Mouse (Mus musculus) inflammation-experienced regulatory T-cells, adult 6 months (primary cell): ENCODE data around the gene Olfr1318. TPM values are rescaled to one million over a fixed set of nuclear protein-coding genes. Genes with fewer than 3 reads are reported as not detected.

Experiments used
- ATAC-seq: one replicate; pipeline ENCODE4 v1.8.0; 2017
- polyA plus RNA-seq, 3 experiments: library from polyadenylated mRNA; unstranded; fragments of 100-300 nt; shearing (Covaris generic); gene quantifications; one replicate each; pipeline ENCODE4 v1.2.1; 2017

Olfr1318 gene
- polyA plus RNA-seq, result not detected

DNA sequence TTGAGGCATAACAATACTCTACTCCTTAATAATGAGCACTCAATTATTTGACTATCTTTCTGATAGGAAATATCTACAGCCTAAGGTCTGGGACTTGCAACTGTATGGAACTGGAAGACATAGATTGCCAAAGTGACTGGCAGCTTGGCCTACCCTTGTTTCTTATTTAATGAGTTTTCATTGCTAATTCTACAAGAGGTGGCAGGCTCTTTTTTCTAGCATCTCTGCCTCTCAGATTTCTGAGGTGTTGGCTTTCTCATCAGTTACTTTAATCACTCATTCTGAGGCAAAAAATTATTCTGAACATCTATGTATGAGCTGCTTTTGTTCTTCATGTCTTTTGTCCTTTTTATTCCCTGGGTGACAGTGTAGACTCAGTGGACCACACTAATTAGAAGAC, at the start of gene Olfr1318:
Gene Olfr1318, plus strand, starts transcription at position 301 of the 400 bp plus-strand sequence.
- ATAC-seq, result no peak

DNA sequence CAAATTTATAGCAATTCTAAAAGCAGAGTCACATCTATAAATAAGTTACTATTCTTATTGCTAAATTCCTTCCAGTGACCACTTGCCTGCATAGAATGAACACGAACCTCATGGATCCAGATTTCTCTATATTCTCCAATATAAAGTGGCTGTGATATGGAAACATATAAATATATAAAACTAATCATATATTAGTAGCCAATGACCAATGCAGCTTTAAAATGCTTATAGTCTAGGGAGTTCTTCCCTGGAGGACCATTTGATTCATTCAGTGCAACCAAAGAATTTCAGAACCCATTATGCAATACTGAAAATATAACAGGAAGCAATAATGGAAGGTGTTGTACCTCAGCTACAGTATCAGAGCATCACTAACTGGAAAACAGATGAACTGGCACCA, 38.7 kb upstream of the Olfr1318 start, which contains the start of gene Olfr1315-ps1:
Gene Olfr1315-ps1, minus strand, starts transcription at position 101 of the 400 bp plus-strand sequence.
- ATAC-seq, result no peak

DNA sequence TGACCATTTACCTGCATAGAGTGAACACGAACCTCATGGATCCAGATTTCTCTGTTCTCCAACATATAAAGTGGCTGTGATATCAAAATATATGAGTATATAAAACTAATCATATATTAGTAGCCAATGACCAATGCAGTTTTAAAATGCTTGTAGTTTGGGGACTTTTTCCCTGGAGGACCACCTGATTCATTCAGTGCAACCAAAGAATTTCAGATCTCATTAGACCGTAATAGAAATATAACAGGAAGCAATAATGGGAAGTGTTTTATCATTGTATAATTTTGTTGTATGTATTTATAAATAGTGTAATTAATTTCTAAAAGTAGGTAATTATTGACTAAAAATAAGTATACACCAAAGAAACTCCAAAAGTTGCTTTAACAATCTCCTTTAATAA, 19.1 kb upstream of the Olfr1318 start, which contains the start of gene Olfr1316:
Gene Olfr1316, minus strand, starts transcription at position 101 of the 400 bp plus-strand sequence.
- no peak for ATAC-seq

DNA sequence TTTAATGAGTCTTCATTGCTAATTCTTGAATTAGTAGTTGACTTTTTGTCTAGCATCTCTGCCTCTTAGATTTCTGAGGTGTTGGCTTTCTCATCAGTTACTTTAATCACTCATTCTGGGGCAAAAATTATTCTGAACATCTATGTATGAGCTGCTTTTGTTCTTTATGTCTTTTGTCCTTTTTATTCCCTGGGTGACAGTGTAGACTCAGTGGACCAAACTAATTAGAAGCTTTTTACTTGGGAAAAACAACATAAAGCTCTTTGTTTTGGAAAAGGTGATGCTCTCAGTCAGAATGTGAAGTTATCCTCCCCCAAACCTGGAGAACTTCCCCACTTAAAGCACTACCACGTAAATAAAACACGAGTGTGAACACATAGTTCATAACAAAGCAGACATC, 14.0 kb upstream of the Olfr1318 start, which contains the start of gene Olfr1317:
Gene Olfr1317, plus strand, starts transcription at position 301 of the 400 bp plus-strand sequence.
- ATAC-seq, result no peak

DNA sequence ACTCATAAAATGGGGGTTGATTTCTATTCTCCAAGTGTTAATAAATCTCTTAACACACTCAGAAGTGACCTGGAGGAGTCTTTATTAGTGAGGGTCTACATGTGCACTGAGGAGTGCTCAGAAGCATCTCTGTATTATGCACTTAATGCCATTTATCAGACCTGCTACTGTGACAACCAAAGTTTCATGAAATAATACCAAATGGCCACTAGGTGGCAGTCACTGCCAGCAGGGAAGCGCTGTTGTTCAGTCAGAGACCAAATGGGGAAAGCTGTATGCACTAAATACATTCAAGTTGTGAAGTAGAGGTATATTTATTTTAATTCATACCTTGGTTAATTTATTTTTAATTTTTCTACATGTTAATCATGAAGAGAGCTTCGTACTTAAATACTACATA, 42.9 kb downstream of the Olfr1318 start:
- ATAC-seq, result peak; percentile 97

DNA sequence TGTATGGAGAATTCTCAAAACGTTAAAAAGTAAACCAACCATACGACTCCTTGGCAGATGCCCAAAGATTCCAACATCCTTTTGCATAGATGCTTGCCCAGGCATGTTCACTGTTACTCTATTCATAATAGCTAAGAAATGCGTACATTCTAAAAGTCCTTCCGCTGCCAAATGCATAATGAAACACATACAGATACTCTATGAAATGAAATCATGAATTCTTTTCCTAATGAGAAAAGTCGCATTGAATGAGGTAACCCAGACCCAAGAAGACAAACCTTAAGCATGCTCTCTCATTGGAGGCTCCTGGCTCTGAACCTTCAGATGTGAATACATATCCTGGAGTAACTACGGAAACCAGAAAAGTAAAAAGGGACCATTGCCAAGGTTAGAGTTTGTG, 49.1 kb downstream of the Olfr1318 start:
- ATAC-seq, result no peak

Other genes with a start within 250 kb of the Olfr1318 start
- under 1 TPM in 1 of 3 experiments, not detected in 2; 0.19 TPM for gene Olfr1306, start 237.9 kb upstream of the Olfr1318 start, polyA plus RNA-seq
- under 1 TPM in 2 of 3 experiments, not detected in 1; 0.05 TPM for gene Olfr1307, start 204.8 kb upstream of the Olfr1318 start, polyA plus RNA-seq
- gene Olfr1308, start 189.3 kb upstream of the Olfr1318 start, polyA plus RNA-seq, result not detected
- gene Olfr1309, start 163.9 kb upstream of the Olfr1318 start, polyA plus RNA-seq, result not detected
- gene Olfr1310, start 141.5 kb upstream of the Olfr1318 start, polyA plus RNA-seq, result under 1 TPM in 1 of 3 experiments, not detected in 2; 0.09 TPM
- gene Olfr1311, start 129.8 kb upstream of the Olfr1318 start, polyA plus RNA-seq, result not detected
- gene Olfr1312, start 104.0 kb upstream of the Olfr1318 start, polyA plus RNA-seq, result not detected
- not detected for gene Olfr1313, start 76.4 kb upstream of the Olfr1318 start, polyA plus RNA-seq
- not detected for gene Olfr1314, start 57.4 kb upstream of the Olfr1318 start, polyA plus RNA-seq
- gene Olfr1315-ps1, start 38.8 kb upstream of the Olfr1318 start, polyA plus RNA-seq, result not detected
- gene Olfr1316, start 19.2 kb upstream of the Olfr1318 start, polyA plus RNA-seq, result not detected
- gene Olfr1317, start 13.9 kb upstream of the Olfr1318 start, polyA plus RNA-seq, result not detected
- 10 to 100 TPM; 30.4 to 45.0 (median 34.4) TPM for gene Lpcat4, start 85.3 kb downstream of the Olfr1318 start, polyA plus RNA-seq
- gene Nutm1, start 105.1 kb downstream of the Olfr1318 start, polyA plus RNA-seq, result not detected
- 100 to 1,000 TPM; 152 to 243 (median 201) TPM for gene Nop10, start 107.7 kb downstream of the Olfr1318 start, polyA plus RNA-seq
- 10 to 100 TPM; 37.3 to 57.5 (median 52.3) TPM for gene Slc12a6, start 111.6 kb downstream of the Olfr1318 start, polyA plus RNA-seq
- gene Gm21985, start 112.1 kb downstream of the Olfr1318 start, polyA plus RNA-seq, result not detected
- gene Emc4, start 213.8 kb downstream of the Olfr1318 start, polyA plus RNA-seq, result 10 to 100 TPM; 76.8 to 96.3 (median 82.0) TPM
- 10 to 100 TPM; 22.9 to 30.5 (median 23.0) TPM for gene Katnbl1, start 225.0 kb downstream of the Olfr1318 start, polyA plus RNA-seq